Comparison of ENCODE assay signal across 7 mouse cellular contexts in genomic region chr6:125145001-125145400, GRCm38 (mm10). TPM values are rescaled to one million over a fixed set of nuclear protein-coding genes. Genes with fewer than 3 reads are reported as not detected.
DNase-seq lines count a peak whose midpoint lies in the region; ATAC-seq lines count a peak whose summit lies in the region.

Gene Iffo1, plus strand, starts transcription at chr6:125145241.

- peak within 1 kb of the TSS; percentile 58 for H3K9ac ChIP-seq in intestine, embryonic 14.5 days (ENCODE audit: low read length)

- ATAC-seq in intestine, embryonic 14.5 days (replicated peaks; ENCODE audit: low FRiP score, low TSS enrichment, low read depth), result peak; percentile 86
- peak; percentile 83 for ATAC-seq in megakaryocyte-erythroid progenitor cell, adult 5-6 weeks (replicated peaks; ENCODE audit: low FRiP score, low TSS enrichment, poor library complexity, severe bottlenecking)

- intact Hi-C loops in left cerebral cortex, postnatal 14 days (cut with DNase I), result loop anchor here (5.0 kb wide), 1 partner anchor 127 kb away; no protein-coding TSS in a partner anchor

- peak within 1 kb of the TSS; percentile 85 for H3K27ac ChIP-seq in intestine, embryonic 14.5 days (ENCODE audit: low read depth)

- WGBS in intestine, embryonic 14.5 days, result under 1% methylated on average over 16 of the region's 16 CpGs

- peak; percentile 91 for DNase-seq in adrenal gland, adult 8-10 months
- DNase-seq in embryo, embryonic 11 days, result peak; percentile 96
- peak; percentile 92 for DNase-seq in gastrocnemius, postnatal 25 days
- peak; percentile 84 for DNase-seq in intestine, embryonic 14.5 days (ENCODE audit: low spot score)
- peak; percentile 93 to 97 for DNase-seq in left cerebral cortex, postnatal 14 days (ENCODE audit: low spot score in 2 of 2)
- DNase-seq in right cerebral cortex, postnatal 25 days, result peak; percentile 90

- no peaks in the 10 kb centered on the region for H3K9me3 ChIP-seq in intestine, embryonic 14.5 days (ENCODE audit: control insufficient read depth, low read length)

- peaks cover 43% of the 10 kb centered on the region for H3K36me3 ChIP-seq in intestine, embryonic 14.5 days (ENCODE audit: control insufficient read depth, insufficient read depth, low read length)

- peak within 1 kb of the TSS; percentile 69 for H3K4me2 ChIP-seq in intestine, embryonic 14.5 days (ENCODE audit: low read length)

- H3K4me1 ChIP-seq in intestine, embryonic 14.5 days (replicated peaks; ENCODE audit: control insufficient read depth, insufficient read depth, low read length), result peaks cover 37% of the 10 kb centered on the region

- H3K27me3 ChIP-seq in intestine, embryonic 14.5 days (replicated peaks; ENCODE audit: control insufficient read depth, insufficient read depth, low read length), result no peaks in the 10 kb centered on the region

- H3K4me3 ChIP-seq in intestine, embryonic 14.5 days (ENCODE audit: low read depth, low read length), result peak within 1 kb of the TSS; percentile 50

RNA-seq across cellular contexts. Expression of gene Iffo1, which starts in this region (rescaled TPM):
- 10 to 100 TPM; 15.2 to 60.0 (median 37.1) TPM for total RNA-seq in adrenal gland, adult 8-10 months (2022)
- 10 to 100 TPM; 12.4 to 15.3 TPM for total RNA-seq in gastrocnemius, postnatal 25 days (2021)
- polyA plus RNA-seq in intestine, embryonic 14.5 days (2014; fragmentation: Nextera tagmentation; extraction: Ambion mirVana), result 6.7 and 7.6 TPM in 2 replicates
- total RNA-seq in left cerebral cortex, postnatal 14 days (2021), result 10 to 100 TPM; 51.9 to 57.4 TPM
- total RNA-seq in megakaryocyte-erythroid progenitor cell, adult 5-6 weeks (2014; fragmentation: Nextera tagmentation), result 18.3 and 22.7 TPM in 2 replicates
- 10.3 and 12.8 TPM in 2 replicates for total RNA-seq in megakaryocyte-erythroid progenitor cell, adult 5-6 weeks (2017)

Comparison
In these comparisons a context has a peak if more than half of its experiments do, and no peak if none do; other contexts are left out.
1. Peak in every context shown above with its lines: DNase-seq, ATAC-seq, H3K4me3 ChIP-seq and H3K27ac ChIP-seq.